Mouse (Mus musculus) small intestine, adult 2 months (tissue): ENCODE data around the gene Rpl4. TPM values are rescaled to one million over a fixed set of nuclear protein-coding genes. Genes with fewer than 3 reads are reported as not detected.

Experiments
- H3K27ac ChIP-seq: fragments of 200-500 bp; 2 replicates; pipeline ENCODE4 v1.5.1; 2012; ENCODE audit warnings: low read depth, low read length, control low read depth, inconsistent platforms; ENCODE audit not compliant: insufficient read depth
- H3K27me3 ChIP-seq: fragments of 200-500 bp; 2 replicates; pipeline ENCODE4 v1.6.1; 2012; ENCODE audit warnings: mild to moderate bottlenecking, moderate library complexity, low read length, inconsistent platforms; ENCODE audit not compliant: control insufficient read depth, insufficient read depth
- H3K36me3 ChIP-seq: fragments of 200-500 bp; 2 replicates; pipeline ENCODE4 v1.6.1; 2012; ENCODE audit warnings: mild to moderate bottlenecking, low read length, control low read depth, inconsistent platforms; ENCODE audit not compliant: control insufficient read depth, insufficient read depth
- H3K4me1 ChIP-seq: fragments of 200-500 bp; 2 replicates; pipeline ENCODE4 v1.6.1; 2012; ENCODE audit warnings: low read length, inconsistent platforms, mixed read lengths; ENCODE audit not compliant: control insufficient read depth, insufficient read depth, insufficient read length
- H3K4me3 ChIP-seq: fragments of 200-500 bp; 2 replicates; pipeline ENCODE4 v1.5.1; 2012; ENCODE audit warnings: low read depth, mild to moderate bottlenecking, control low read depth, inconsistent platforms, low read length, moderate library complexity
- CTCF ChIP-seq: fragments of 200-500 bp; IDR thresholded peaks from 2 replicates; pipeline ENCODE4 v1.5.1; 2012; ENCODE audit warnings: low read depth, mild to moderate bottlenecking, control low read depth, inconsistent platforms, low read length, moderate library complexity, mixed read lengths; ENCODE audit not compliant: insufficient replicate concordance, insufficient read length; ENCODE audit errors: extremely low read depth
- POLR2A ChIP-seq: fragments of 200-500 bp; IDR thresholded peaks from 2 replicates; pipeline ENCODE4 v1.6.1; 2012; ENCODE audit warnings: low read depth, mild to moderate bottlenecking, control low read depth, inconsistent platforms, low read length, moderate library complexity
- WGBS: fragments of 180-500 bp; shearing (Covaris S2); methylation state at CpG from one replicate; pipeline ENCODE4 v1.1.7; 2018; 5-methylcytosine and 5-hydroxymethylcytosine counted together
- polyA plus RNA-seq: library from polyadenylated mRNA; depleted of rRNA; stranded (reverse); fragments of >200 nt; gene quantifications from 2 replicates; pipeline ENCODE4 v1.2.3, GENCODE M21; 2012; rRNA removed

The Rpl4 gene
- polyA plus RNA-seq, 1 experiment = 189 TPM

- Histone ChIP-seq H3K27ac (peak overlapping the region; percentile 43; the same call in 1 of the 2 replicates), H3K4me1 (peaks cover 27% of the 10 kb centered on the region; the same call in 1 of the 2 replicates), H3K36me3 (no peaks in the 10 kb centered on the region), H3K27me3 (no peaks in the 10 kb centered on the region), H3K4me3 (no peak overlapping the region)
- no peak for TF ChIP-seq CTCF
- no peak for TF ChIP-seq POLR2A
- WGBS = 87% methylated on average over 2 of the region's 2 CpGs
Observed at GRCm38 (mm10) chr9:64222098-64222497, 48.9 kb downstream of the Rpl4 start.

GRCm38 (mm10) chr9:64225805-64226204 lies 52.6 kb downstream of the Rpl4 start:
- no peak for TF ChIP-seq CTCF
- TF ChIP-seq POLR2A = no peak
- Histone ChIP-seq H3K27ac (peak overlapping the region; percentile 45; the same call in 1 of the 2 replicates), H3K4me3 (no peak overlapping the region), H3K27me3 (no peaks in the 10 kb centered on the region), H3K4me1 (peaks cover 22% of the 10 kb centered on the region; the same call in 1 of the 2 replicates), H3K36me3 (0 out of 2 replicates have a peak, but pooled peaks cover 1% of the 10 kb centered on the region)

GRCm38 (mm10) chr9:64227736-64228135 lies 54.6 kb downstream of the Rpl4 start:
- H3K27me3 ChIP-seq = no peaks in the 10 kb centered on the region
- H3K36me3 ChIP-seq = 0 out of 2 replicates have a peak, but pooled peaks cover 1% of the 10 kb centered on the region
- TF ChIP-seq POLR2A (no peak), CTCF (no peak)
- H3K4me1 ChIP-seq = peaks cover 13% of the 10 kb centered on the region; the same call in 1 of the 2 replicates
- H3K4me3 ChIP-seq = peak overlapping the region; percentile 18
- 74% methylated on average over 12 of the region's 12 CpGs for WGBS
- H3K27ac ChIP-seq = no peak overlapping the region

Other genes with a start within 250 kb of the Rpl4 start
- gene Smad6, start 151.3 kb upstream of the Rpl4 start, polyA plus RNA-seq = 45.7 and 90.4 TPM in 2 replicates
- gene Lctl, start 56.2 kb upstream of the Rpl4 start, polyA plus RNA-seq = 0.17 and 0.98 TPM in 2 replicates
- gene Zwilch, start 271 bp upstream of the Rpl4 start, polyA plus RNA-seq = 0.70 and 1.9 TPM in 2 replicates
- 5.8 and 12.2 TPM in 2 replicates for gene Snapc5, start 5.9 kb downstream of the Rpl4 start, polyA plus RNA-seq
- not detected in 2 replicates for gene Uchl4, start 61.8 kb downstream of the Rpl4 start, polyA plus RNA-seq
- 26.2 and 51.6 TPM in 2 replicates for gene Map2k1, start 80.3 kb downstream of the Rpl4 start, polyA plus RNA-seq
- 0.29 and 0.35 TPM in 2 replicates for gene Tipin, start 108.2 kb downstream of the Rpl4 start, polyA plus RNA-seq
- gene Dis3l, start 167.9 kb downstream of the Rpl4 start, polyA plus RNA-seq = 6.6 and 7.2 TPM in 2 replicates
- gene Megf11, start 212.3 kb downstream of the Rpl4 start, polyA plus RNA-seq = 0.10 and 0.48 TPM in 2 replicates